Mouse (Mus musculus) myocyte (in vitro differentiated cells): ENCODE measurements around the gene Bhlhe40. TPM values are rescaled to one million over a fixed set of nuclear protein-coding genes. Genes with fewer than 3 reads are reported as not detected.

Experiments
- H3K27me3 ChIP-seq: one replicate; pipeline ENCODE4 v1.6.1; 2011; ENCODE audit not compliant: control insufficient read depth, insufficient read depth, insufficient read length
- H3K36me3 ChIP-seq: one replicate; pipeline ENCODE4 v1.6.1; 2011; ENCODE audit not compliant: control insufficient read depth, insufficient read depth
- H3K4me2 ChIP-seq: one replicate; pipeline ENCODE4 v1.6.1; 2011; ENCODE audit warnings: low read depth, control low read depth
- H3K4me3 ChIP-seq: one replicate; pipeline ENCODE4 v1.5.1; 2011; ENCODE audit warnings: mild to moderate bottlenecking, control low read depth, moderate library complexity
- H3K79me2 ChIP-seq: one replicate; pipeline ENCODE4 v1.6.1; 2011; ENCODE audit not compliant: control insufficient read depth, insufficient read depth
- H3ac ChIP-seq: one replicate; pipeline ENCODE4 v1.6.1; 2011; ENCODE audit not compliant: control insufficient read depth, insufficient read length
- CEBPB ChIP-seq: IDR thresholded peaks from 2 replicates; pipeline ENCODE4 v1.6.1; 2011; ENCODE audit warnings: mild to moderate bottlenecking, moderate library complexity; ENCODE audit not compliant: poor library complexity, insufficient read depth, severe bottlenecking
- E2F4 ChIP-seq: IDR thresholded peaks from one replicate; pipeline ENCODE4 v1.6.1; 2011; ENCODE audit warnings: mild to moderate bottlenecking, control low read depth, moderate library complexity; ENCODE audit not compliant: insufficient read depth
- MAX ChIP-seq: IDR thresholded peaks from one replicate; pipeline ENCODE4 v1.6.1; 2011; ENCODE audit warnings: low read depth, mild to moderate bottlenecking, control low read depth
- MYOD1 ChIP-seq, 3 experiments: IDR thresholded peaks; one replicate each; pipeline ENCODE4 v1.6.1; 2011; ENCODE audit warnings: control low read depth in 2 of 3, low read depth in 2 of 3, mild to moderate bottlenecking in 2 of 3, moderate library complexity in 1 of 3; ENCODE audit not compliant: insufficient read length in 2 of 3, control insufficient read depth in 1 of 3
- MYOG ChIP-seq, 3 experiments: IDR thresholded peaks; one replicate each; pipeline ENCODE4 v1.6.1; 2011; ENCODE audit warnings: control low read depth in 2 of 3, low read depth in 2 of 3, mild to moderate bottlenecking in 2 of 3; ENCODE audit not compliant: insufficient read length in 2 of 3, control insufficient read depth in 1 of 3, insufficient read depth in 1 of 3
- POLR2A ChIP-seq: IDR thresholded peaks from one replicate; pipeline ENCODE4 v1.6.1; 2011; ENCODE audit warnings: low read depth, mild to moderate bottlenecking, control low read depth, moderate library complexity; ENCODE audit not compliant: insufficient read length
- POLR2AphosphoS2 ChIP-seq: IDR thresholded peaks from one replicate; pipeline ENCODE4 v1.6.1; 2011; ENCODE audit warnings: low read depth, control low read depth; ENCODE audit not compliant: insufficient read length
- REST ChIP-seq: IDR thresholded peaks from one replicate; pipeline ENCODE4 v1.6.1; 2011; ENCODE audit warnings: mild to moderate bottlenecking, control low read depth, moderate library complexity; ENCODE audit not compliant: insufficient read depth, insufficient read length
- SRF ChIP-seq: IDR thresholded peaks from one replicate; pipeline ENCODE4 v1.6.1; 2011; ENCODE audit warnings: low read depth; ENCODE audit not compliant: control insufficient read depth, insufficient read length
- TCF12 ChIP-seq: IDR thresholded peaks from one replicate; pipeline ENCODE4 v1.6.1; 2011; ENCODE audit warnings: mild to moderate bottlenecking, control low read depth; ENCODE audit not compliant: poor library complexity, insufficient read depth, severe bottlenecking
- TCF3 ChIP-seq: IDR thresholded peaks from one replicate; pipeline ENCODE4 v1.6.1; 2011; ENCODE audit warnings: low read depth, control low read depth; ENCODE audit not compliant: insufficient read length
- USF1 ChIP-seq: IDR thresholded peaks from one replicate; pipeline ENCODE4 v1.6.1; 2011; ENCODE audit warnings: low read depth, mild to moderate bottlenecking, control low read depth, moderate library complexity
- polyA plus RNA-seq: library from polyadenylated mRNA; unstranded; fragments of >200 nt; fragmentation: generic; extraction: Trizol; gene quantifications from one replicate; pipeline ENCODE4 v1.2.1, GENCODE M21; 2012; ENCODE audit warnings: missing spikeins

The Bhlhe40 gene
- polyA plus RNA-seq, 1 experiment, result 120 TPM

DNA sequence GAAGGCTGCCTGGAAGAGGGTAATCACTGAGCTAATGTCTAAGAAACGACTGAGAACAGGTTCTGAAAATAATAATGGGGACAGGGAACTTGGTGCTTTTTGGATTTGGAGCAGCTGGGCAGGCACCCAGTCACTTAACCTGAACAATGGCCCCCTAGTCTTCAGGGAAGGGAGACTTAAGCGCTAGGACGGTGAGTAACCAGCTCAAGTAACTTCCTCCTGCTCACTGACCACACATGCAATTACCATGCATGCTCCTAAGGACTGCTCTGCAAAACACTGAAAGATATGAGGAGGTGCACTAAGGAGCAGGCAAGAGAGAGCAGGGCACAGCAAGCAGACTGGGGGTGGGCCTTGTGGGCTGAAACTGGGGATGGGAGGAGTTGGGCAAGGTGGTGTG lies 39.2 kb downstream of the Bhlhe40 start:
- TF ChIP-seq POLR2A (no peak), MYOG (IDR thresholded peaks at IDR 0.05; ENCODE audit: control insufficient read depth in 1 of 3, insufficient read depth in 1 of 3, insufficient read length in 2 of 3, low read depth in 2 of 3) (no peak), CEBPB (no peak), TCF3 (no peak), POLR2AphosphoS2 (no peak)
- Histone ChIP-seq H3K4me2 (no peak overlapping the region), H3K4me3 (no peak overlapping the region), H3K36me3 (no peaks in the 10 kb centered on the region), H3ac (no peak overlapping the region), H3K27me3 (no peaks in the 10 kb centered on the region), H3K79me2 (no peaks in the 10 kb centered on the region)

DNA sequence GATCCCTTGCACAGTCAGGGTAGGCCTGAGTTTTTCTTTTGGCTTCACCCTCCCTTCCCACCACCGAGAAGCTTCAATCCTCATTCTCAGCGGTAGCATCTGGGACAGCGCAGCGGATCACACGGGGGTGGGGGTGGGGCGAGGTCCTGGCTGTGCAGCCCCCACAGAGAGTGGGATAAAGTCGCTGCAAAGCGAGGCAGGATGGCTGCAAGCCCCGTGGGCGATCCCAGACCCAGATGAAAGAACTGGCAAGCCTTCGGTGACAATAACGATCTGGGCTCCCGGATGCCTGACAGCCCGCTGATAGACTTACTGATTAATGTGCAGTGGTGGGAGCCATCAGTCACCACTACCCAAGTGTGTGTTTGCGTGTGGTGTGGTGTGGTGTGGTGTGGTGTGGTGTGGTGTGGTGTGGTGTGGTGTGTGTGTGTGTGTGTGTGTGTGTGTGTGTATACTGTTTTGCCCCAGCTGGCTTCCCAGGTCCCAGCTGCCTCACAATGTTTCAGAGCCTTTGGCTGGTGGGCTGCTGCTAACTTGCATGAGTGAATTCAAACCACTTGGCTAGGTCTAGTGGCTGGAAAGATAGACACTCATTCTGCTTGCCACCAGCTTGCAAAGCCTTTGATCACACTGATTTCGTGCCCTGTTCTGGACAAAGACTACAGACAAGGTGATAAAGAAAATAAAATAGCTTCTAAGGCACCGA lies 40.4 kb downstream of the Bhlhe40 start:
- Histone ChIP-seq H3K79me2 (no peaks in the 10 kb centered on the region), H3K36me3 (no peaks in the 10 kb centered on the region), H3ac (no peak overlapping the region), H3K4me3 (no peak overlapping the region), H3K4me2 (no peak overlapping the region), H3K27me3 (no peaks in the 10 kb centered on the region)
- TF ChIP-seq TCF12 (no peak), SRF (no peak), POLR2A (no peak), E2F4 (no peak), TCF3 (no peak), USF1 (no peak), MAX (no peak), REST (no peak), MYOD1 (IDR thresholded peaks at IDR 0.05; ENCODE audit: control insufficient read depth in 1 of 3, insufficient read length in 2 of 3, low read depth in 2 of 3) (no peak), MYOG (IDR thresholded peaks at IDR 0.05; ENCODE audit: control insufficient read depth in 1 of 3, insufficient read depth in 1 of 3, insufficient read length in 2 of 3, low read depth in 2 of 3) (no peak), POLR2AphosphoS2 (no peak), CEBPB (no peak)

DNA sequence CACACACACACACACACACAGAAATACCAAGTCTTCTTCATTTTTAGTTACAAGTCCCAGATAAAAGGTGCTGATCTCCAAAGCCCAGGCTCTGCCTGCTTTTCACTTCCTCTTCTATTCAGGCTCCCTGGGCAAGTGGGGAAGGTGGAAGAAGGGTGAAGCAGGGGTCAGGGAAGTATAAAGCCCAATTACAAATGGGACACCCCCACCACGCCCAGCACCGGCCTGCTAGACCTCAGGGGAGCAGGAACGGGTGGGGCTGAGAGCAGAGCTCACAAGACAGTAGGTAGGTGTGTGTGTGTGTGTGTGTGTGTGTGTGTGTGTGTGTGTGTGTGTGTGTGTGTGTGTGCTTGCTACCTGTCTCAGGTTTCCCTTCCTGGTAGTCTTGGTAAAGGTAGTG lies 42.2 kb downstream of the Bhlhe40 start:
- H3K36me3 ChIP-seq, result no peaks in the 10 kb centered on the region
- H3ac ChIP-seq, result no peak overlapping the region
- TF ChIP-seq CEBPB, result no peak
- no peak for TF ChIP-seq POLR2A
- TF ChIP-seq E2F4, result no peak
- TF ChIP-seq MYOG (IDR thresholded peaks at IDR 0.05; ENCODE audit: control insufficient read depth in 1 of 3, insufficient read depth in 1 of 3, insufficient read length in 2 of 3, low read depth in 2 of 3), result no peak
- no peaks in the 10 kb centered on the region for H3K79me2 ChIP-seq
- no peaks in the 10 kb centered on the region for H3K27me3 ChIP-seq
- H3K4me3 ChIP-seq, result no peak overlapping the region
- H3K4me2 ChIP-seq, result no peak overlapping the region

DNA sequence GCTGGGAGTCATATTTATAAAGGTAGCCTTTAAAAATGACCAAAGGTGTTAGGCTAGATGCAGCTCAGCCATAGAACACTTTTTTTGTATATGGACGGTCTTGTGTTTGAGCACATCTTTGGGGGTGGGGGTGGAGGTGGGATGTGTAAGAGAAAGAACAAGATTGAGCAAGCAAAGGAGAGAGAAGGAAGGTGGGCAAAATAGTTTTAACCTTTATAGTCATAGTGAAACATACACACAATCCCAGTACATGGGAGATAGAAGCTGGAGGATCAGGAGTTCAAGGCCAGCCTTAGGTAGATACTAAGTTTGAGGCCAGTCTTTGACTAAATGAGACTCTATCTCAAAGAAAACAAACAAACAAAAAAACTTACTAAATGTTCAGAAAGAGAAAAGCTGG lies 42.7 kb downstream of the Bhlhe40 start:
- TF ChIP-seq USF1, result no peak
- no peak for TF ChIP-seq POLR2A
- TF ChIP-seq SRF, result no peak
- TF ChIP-seq MYOG (IDR thresholded peaks at IDR 0.05; ENCODE audit: control insufficient read depth in 1 of 3, insufficient read depth in 1 of 3, insufficient read length in 2 of 3, low read depth in 2 of 3), result no peak
- no peak for TF ChIP-seq CEBPB
- TF ChIP-seq MYOD1 (IDR thresholded peaks at IDR 0.05; ENCODE audit: control insufficient read depth in 1 of 3, insufficient read length in 2 of 3, low read depth in 2 of 3), result no peak
- no peak for TF ChIP-seq TCF3
- no peak for TF ChIP-seq REST
- no peak for TF ChIP-seq TCF12
- TF ChIP-seq E2F4, result no peak
- no peak for TF ChIP-seq POLR2AphosphoS2
- TF ChIP-seq MAX, result no peak
- no peak overlapping the region for H3K4me3 ChIP-seq
- no peaks in the 10 kb centered on the region for H3K79me2 ChIP-seq
- H3K36me3 ChIP-seq, result no peaks in the 10 kb centered on the region
- no peaks in the 10 kb centered on the region for H3K27me3 ChIP-seq
- no peak overlapping the region for H3ac ChIP-seq
- H3K4me2 ChIP-seq, result no peak overlapping the region

DNA sequence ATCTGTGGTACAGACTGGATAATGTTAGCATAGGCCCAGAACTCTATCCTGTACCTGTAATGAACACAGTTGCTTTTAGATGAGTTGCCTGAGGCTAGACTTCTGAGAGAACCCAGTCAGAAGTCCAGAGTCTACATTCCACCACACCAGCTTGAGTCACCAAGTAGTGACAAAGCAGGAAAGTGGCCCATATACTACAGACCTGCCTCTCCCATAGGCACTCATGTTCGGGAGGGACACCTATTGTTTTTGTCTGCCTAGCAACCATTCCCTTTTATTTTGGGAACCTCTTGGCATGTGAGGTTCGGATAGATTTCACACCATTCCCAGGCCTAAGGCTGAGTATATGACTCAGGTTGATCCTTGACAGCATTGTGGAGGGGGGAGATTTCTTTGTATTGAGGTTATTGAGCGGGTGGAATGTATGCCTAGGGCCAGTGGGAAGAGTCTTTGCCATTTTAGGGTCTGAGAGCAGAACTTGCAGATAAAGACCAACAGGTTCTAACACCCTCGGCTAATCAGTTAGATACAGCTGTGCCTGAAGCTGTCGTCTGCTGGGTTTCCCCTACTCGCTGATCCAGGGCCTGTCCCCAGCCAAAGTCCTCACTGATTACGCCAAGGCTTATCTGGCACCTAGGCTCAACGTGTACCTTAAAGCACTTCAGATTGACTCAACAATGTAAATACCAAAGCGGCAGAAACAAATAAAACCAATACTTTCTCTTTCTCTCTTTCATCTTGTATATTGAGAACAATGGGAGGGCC lies 44.1 kb downstream of the Bhlhe40 start:
- no peak for TF ChIP-seq MYOD1 (IDR thresholded peaks at IDR 0.05; ENCODE audit: control insufficient read depth in 1 of 3, insufficient read length in 2 of 3, low read depth in 2 of 3)
- no peak for TF ChIP-seq CEBPB
- no peak for TF ChIP-seq MYOG (IDR thresholded peaks at IDR 0.05; ENCODE audit: control insufficient read depth in 1 of 3, insufficient read depth in 1 of 3, insufficient read length in 2 of 3, low read depth in 2 of 3)
- no peak for TF ChIP-seq POLR2AphosphoS2
- no peak for TF ChIP-seq E2F4
- no peak for TF ChIP-seq MAX
- no peak for TF ChIP-seq REST
- no peak for TF ChIP-seq TCF12
- TF ChIP-seq SRF, result no peak
- TF ChIP-seq USF1, result no peak
- TF ChIP-seq POLR2A, result no peak
- TF ChIP-seq TCF3, result no peak
- Histone ChIP-seq H3K27me3 (no peaks in the 10 kb centered on the region), H3K4me2 (no peak overlapping the region), H3ac (no peak overlapping the region), H3K4me3 (no peak overlapping the region), H3K36me3 (no peaks in the 10 kb centered on the region), H3K79me2 (no peaks in the 10 kb centered on the region)
